Mouse (Mus musculus) limb, embryonic 14.5 days (tissue): ENCODE results near the gene Supt16. TPM values are rescaled to one million over a fixed set of nuclear protein-coding genes. Genes with fewer than 3 reads are reported as not detected.

Experiments used
- ATAC-seq: fragments of 200-750 bp; cut with Nextera tagmentation; 2 replicates; pipeline ENCODE4 v1.8.0; 2017; ENCODE audit warnings: low read depth, moderate number of reproducible peaks, moderate TSS enrichment; ENCODE audit not compliant: low FRiP score
- DNase-seq: peaks from one replicate; pipeline ENCODE4 v3.0.0-alpha.2; 2015; ENCODE audit warnings: low spot score
- H3K27ac ChIP-seq: fragments of 300-500 bp; sonication (generic); replicated peaks from 2 replicates; pipeline ENCODE4 v1.5.1; 2014; ENCODE audit warnings: low read depth, mild to moderate bottlenecking, low read length, moderate library complexity, mixed read lengths
- H3K27me3 ChIP-seq: fragments of 300-500 bp; sonication (generic); 2 replicates; pipeline ENCODE4 v1.6.1; 2014; ENCODE audit warnings: low read length, mixed read lengths; ENCODE audit not compliant: control insufficient read depth, insufficient read depth
- H3K36me3 ChIP-seq: fragments of 300-500 bp; sonication (generic); 2 replicates; pipeline ENCODE4 v1.6.1; 2014; ENCODE audit warnings: mild to moderate bottlenecking, low read length, moderate library complexity, mixed read lengths; ENCODE audit not compliant: control insufficient read depth, insufficient read depth
- H3K4me1 ChIP-seq: fragments of 300-500 bp; sonication (generic); 2 replicates; pipeline ENCODE4 v1.6.1; 2014; ENCODE audit warnings: antibody characterized with exemption, low read length, mixed read lengths; ENCODE audit not compliant: control insufficient read depth, insufficient read depth
- H3K4me2 ChIP-seq: fragments of 300-500 bp; sonication (generic); replicated peaks from 2 replicates; pipeline ENCODE4 v1.6.1; 2014; ENCODE audit warnings: low read depth, mild to moderate bottlenecking, low read length, moderate library complexity; ENCODE audit not compliant: severe bottlenecking
- H3K4me3 ChIP-seq: fragments of 300-500 bp; sonication (generic); replicated peaks from 2 replicates; pipeline ENCODE4 v1.5.1; 2014; ENCODE audit warnings: low read length
- H3K9ac ChIP-seq: fragments of 300-500 bp; sonication (generic); 2 replicates; pipeline ENCODE4 v1.6.1; 2014; ENCODE audit warnings: mild to moderate bottlenecking, low read depth, low read length, moderate library complexity; ENCODE audit not compliant: severe bottlenecking
- H3K9me3 ChIP-seq: fragments of 300-500 bp; sonication (generic); 2 replicates; pipeline ENCODE4 v1.6.1; 2016; ENCODE audit warnings: low read length; ENCODE audit not compliant: control insufficient read depth
- POLR2A ChIP-seq: fragments of 200-500 bp; IDR thresholded peaks from 2 replicates; pipeline ENCODE4 v1.8.0; 2012; ENCODE audit warnings: inconsistent platforms, mild to moderate bottlenecking, moderate library complexity, borderline replicate concordance; ENCODE audit not compliant: insufficient read depth, insufficient read length; ENCODE audit errors: extremely low read depth
- WGBS: fragments of 180-500 bp; shearing (Covaris S2); extraction: QIAGEN DNeasy Blood & Tissue Kit; methylation state at CpG from one replicate; pipeline ENCODE4 v1.1.7; 2014; 5-methylcytosine and 5-hydroxymethylcytosine counted together
- polyA plus RNA-seq, 2 experiments: library from polyadenylated mRNA; depleted of rRNA in 1 of 2; stranded (reverse) in 1 of 2; unstranded in 1 of 2; fragments of >200 nt; fragmentation: Nextera tagmentation in 1 of 2; extraction: Ambion mirVana in 1 of 2; gene quantifications; 2 replicates each; pipeline versions ENCODE4 v1.2.1 to v1.2.3; 2012 to 2014

Supt16 gene
- polyA plus RNA-seq, 2 experiments = 41.5 to 56.0 TPM

DNA sequence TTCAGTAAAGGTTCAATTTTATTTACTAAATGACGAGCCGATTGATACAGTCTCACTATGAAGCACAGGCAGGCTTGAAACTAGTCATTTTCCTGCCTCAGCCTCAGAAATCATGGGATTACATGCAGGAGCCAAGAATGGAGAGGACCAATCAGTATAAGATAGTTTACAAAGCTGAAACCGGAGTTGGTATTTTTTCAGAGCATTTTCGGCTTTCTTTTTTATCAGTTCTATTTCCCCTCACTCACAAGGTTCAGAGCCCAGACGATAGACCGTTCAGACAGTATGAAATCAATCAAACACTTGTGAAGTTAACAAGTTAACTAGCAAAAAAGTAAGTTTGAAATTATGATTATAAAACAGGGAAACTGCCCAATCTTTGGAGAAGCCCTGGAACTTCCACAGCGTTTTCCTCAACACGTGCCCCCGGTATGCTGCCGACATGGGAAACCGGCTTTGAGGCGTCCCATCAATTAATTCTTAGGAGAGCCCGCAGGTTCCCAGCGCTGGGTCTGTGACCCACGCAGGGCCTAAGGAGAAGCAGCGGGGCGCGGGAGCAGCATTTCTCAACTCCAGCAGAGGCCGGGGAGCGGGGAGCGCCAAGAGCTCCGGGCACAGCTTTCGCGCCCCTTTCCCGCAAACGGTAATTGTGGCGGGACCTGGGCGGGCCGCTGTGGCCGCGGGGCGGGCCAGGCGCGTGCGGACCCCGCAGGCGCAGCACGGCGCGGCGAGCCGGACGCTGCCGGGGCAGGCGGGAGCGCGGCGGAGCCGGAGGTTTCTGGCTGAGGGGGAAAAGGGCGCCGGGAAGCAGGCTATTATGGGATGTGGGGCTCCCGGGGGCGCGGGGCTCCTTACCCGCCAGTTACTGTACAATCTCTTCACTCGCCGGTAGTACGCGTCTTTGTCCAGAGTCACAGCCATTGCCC lies 723 bp downstream of the Supt16 start:
- H3K27ac ChIP-seq = peak overlapping the region; percentile 97
- WGBS = 2% methylated on average over 40 of the region's 59 CpGs
- peak overlapping the region; percentile 99 for H3K9ac ChIP-seq
- no peak for TF ChIP-seq POLR2A
- ATAC-seq (peak; percentile 20; the same call in 1 of the 2 replicates), DNase-seq (no peak)
- H3K4me1 ChIP-seq = peaks cover 17% of the 10 kb centered on the region; the same call in 1 of the 2 replicates
- H3K4me3 ChIP-seq = peak overlapping the region; percentile 98
- peak overlapping the region; percentile 68 for H3K4me2 ChIP-seq
- H3K27me3 ChIP-seq = no peaks in the 10 kb centered on the region
- peaks cover 43% of the 10 kb centered on the region for H3K36me3 ChIP-seq
- no peaks in the 10 kb centered on the region for H3K9me3 ChIP-seq

- Histone ChIP-seq H3K4me1 (peaks cover 17% of the 10 kb centered on the region; the same call in 1 of the 2 replicates), H3K9me3 (no peaks in the 10 kb centered on the region), H3K36me3 (peaks cover 37% of the 10 kb centered on the region), H3K9ac (no peak overlapping the region), H3K4me3 (peak overlapping the region; percentile 98), H3K4me2 (peak overlapping the region; percentile 68), H3K27me3 (no peaks in the 10 kb centered on the region), H3K27ac (no peak overlapping the region)
- TF ChIP-seq POLR2A = no peak
- ATAC-seq = no peak
- DNase-seq = peak; percentile 53
- 14% methylated on average over 3 of the region's 3 CpGs for WGBS
Measured at GRCm38 (mm10) chr14:52195691-52196090, 1.5 kb downstream of the Supt16 start.

GRCm38 (mm10) chr14:52190740-52191359 lies 6.4 kb downstream of the Supt16 start:
- peaks cover 8% of the 10 kb centered on the region; the same call in 1 of the 2 replicates for H3K4me1 ChIP-seq
- no peaks in the 10 kb centered on the region for H3K9me3 ChIP-seq
- TF ChIP-seq POLR2A = no peak
- H3K9ac ChIP-seq = no peak overlapping the region
- H3K4me2 ChIP-seq = no peak overlapping the region
- H3K27me3 ChIP-seq = no peaks in the 10 kb centered on the region
- peaks cover 12% of the 10 kb centered on the region for H3K36me3 ChIP-seq
- ATAC-seq (no peak), DNase-seq (no peak)
- no peak overlapping the region for H3K27ac ChIP-seq
- H3K4me3 ChIP-seq = no peak overlapping the region

- Histone ChIP-seq H3K4me2 (no peak overlapping the region), H3K9me3 (no peaks in the 10 kb centered on the region), H3K27me3 (no peaks in the 10 kb centered on the region), H3K36me3 (peaks cover 12% of the 10 kb centered on the region), H3K4me3 (no peak overlapping the region), H3K9ac (no peak overlapping the region), H3K27ac (no peak overlapping the region), H3K4me1 (no peaks in the 10 kb centered on the region)
- ATAC-seq = no peak
- 85% methylated on average over 2 of the region's 2 CpGs for WGBS
- no peak for TF ChIP-seq POLR2A
- no peak for DNase-seq
Measured at GRCm38 (mm10) chr14:52189519-52189918, 7.7 kb downstream of the Supt16 start.

DNA sequence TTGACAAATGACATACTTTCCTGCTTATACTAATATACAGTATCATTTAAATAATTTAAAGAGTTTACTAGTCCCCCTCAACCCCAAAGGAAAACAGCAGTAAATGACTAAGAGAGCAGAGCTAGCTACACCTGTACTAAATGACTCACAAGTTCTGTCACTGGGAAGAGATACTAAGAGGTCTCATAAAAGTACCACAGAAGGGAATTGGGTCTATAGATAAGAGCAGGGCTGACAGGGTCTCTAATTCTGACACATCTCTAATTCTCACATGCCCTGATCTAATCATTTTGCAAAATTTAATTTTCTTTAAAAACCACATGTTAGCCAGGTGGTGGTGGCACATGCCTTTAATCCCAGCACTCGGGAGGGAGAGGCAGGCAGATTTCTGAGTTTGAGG lies 8.4 kb downstream of the Supt16 start:
- Histone ChIP-seq H3K4me2 (no peak overlapping the region), H3K9me3 (no peaks in the 10 kb centered on the region), H3K4me1 (no peaks in the 10 kb centered on the region), H3K9ac (no peak overlapping the region), H3K27me3 (no peaks in the 10 kb centered on the region), H3K27ac (no peak overlapping the region), H3K4me3 (no peak overlapping the region), H3K36me3 (peaks cover 12% of the 10 kb centered on the region)
- no peak for TF ChIP-seq POLR2A
- ATAC-seq = no peak
- no peak for DNase-seq
- WGBS = 76% methylated on average over 1 of the region's 1 CpGs
